Mouse (Mus musculus) limb, embryonic 14.5 days (tissue): ENCODE measurements around the gene Senp7. TPM values are rescaled to one million over a fixed set of nuclear protein-coding genes. Genes with fewer than 3 reads are reported as not detected.

ENCODE experiments used
- ATAC-seq: fragments of 200-750 bp; cut with Nextera tagmentation; 2 replicates; pipeline ENCODE4 v1.8.0; 2017; ENCODE audit warnings: low read depth, moderate number of reproducible peaks, moderate TSS enrichment; ENCODE audit not compliant: low FRiP score
- DNase-seq: peaks from one replicate; pipeline ENCODE4 v3.0.0-alpha.2; 2015; ENCODE audit warnings: low spot score
- H3K27ac ChIP-seq: fragments of 300-500 bp; sonication (generic); replicated peaks from 2 replicates; pipeline ENCODE4 v1.5.1; 2014; ENCODE audit warnings: low read depth, mild to moderate bottlenecking, low read length, moderate library complexity, mixed read lengths
- H3K27me3 ChIP-seq: fragments of 300-500 bp; sonication (generic); 2 replicates; pipeline ENCODE4 v1.6.1; 2014; ENCODE audit warnings: low read length, mixed read lengths; ENCODE audit not compliant: control insufficient read depth, insufficient read depth
- H3K36me3 ChIP-seq: fragments of 300-500 bp; sonication (generic); 2 replicates; pipeline ENCODE4 v1.6.1; 2014; ENCODE audit warnings: mild to moderate bottlenecking, low read length, moderate library complexity, mixed read lengths; ENCODE audit not compliant: control insufficient read depth, insufficient read depth
- H3K4me1 ChIP-seq: fragments of 300-500 bp; sonication (generic); 2 replicates; pipeline ENCODE4 v1.6.1; 2014; ENCODE audit warnings: antibody characterized with exemption, low read length, mixed read lengths; ENCODE audit not compliant: control insufficient read depth, insufficient read depth
- H3K4me2 ChIP-seq: fragments of 300-500 bp; sonication (generic); replicated peaks from 2 replicates; pipeline ENCODE4 v1.6.1; 2014; ENCODE audit warnings: low read depth, mild to moderate bottlenecking, low read length, moderate library complexity; ENCODE audit not compliant: severe bottlenecking
- H3K4me3 ChIP-seq: fragments of 300-500 bp; sonication (generic); replicated peaks from 2 replicates; pipeline ENCODE4 v1.5.1; 2014; ENCODE audit warnings: low read length
- H3K9ac ChIP-seq: fragments of 300-500 bp; sonication (generic); 2 replicates; pipeline ENCODE4 v1.6.1; 2014; ENCODE audit warnings: mild to moderate bottlenecking, low read depth, low read length, moderate library complexity; ENCODE audit not compliant: severe bottlenecking
- H3K9me3 ChIP-seq: fragments of 300-500 bp; sonication (generic); 2 replicates; pipeline ENCODE4 v1.6.1; 2016; ENCODE audit warnings: low read length; ENCODE audit not compliant: control insufficient read depth
- POLR2A ChIP-seq: fragments of 200-500 bp; IDR thresholded peaks from 2 replicates; pipeline ENCODE4 v1.8.0; 2012; ENCODE audit warnings: inconsistent platforms, mild to moderate bottlenecking, moderate library complexity, borderline replicate concordance; ENCODE audit not compliant: insufficient read depth, insufficient read length; ENCODE audit errors: extremely low read depth
- WGBS: fragments of 180-500 bp; shearing (Covaris S2); extraction: QIAGEN DNeasy Blood & Tissue Kit; methylation state at CpG from one replicate; pipeline ENCODE4 v1.1.7; 2014; 5-methylcytosine and 5-hydroxymethylcytosine counted together
- polyA plus RNA-seq, 2 experiments: library from polyadenylated mRNA; depleted of rRNA in 1 of 2; stranded (reverse) in 1 of 2; unstranded in 1 of 2; fragments of >200 nt; fragmentation: Nextera tagmentation in 1 of 2; extraction: Ambion mirVana in 1 of 2; gene quantifications; 2 replicates each; pipeline versions ENCODE4 v1.2.1 to v1.2.3; 2012 to 2014

The Senp7 gene
- polyA plus RNA-seq, 2 experiments: 25.3 to 34.5 TPM

- 59% methylated on average over 6 of the region's 6 CpGs for WGBS
- Histone ChIP-seq H3K27ac (no peak overlapping the region), H3K9me3 (no peaks in the 10 kb centered on the region), H3K27me3 (no peaks in the 10 kb centered on the region), H3K4me2 (peak overlapping the region; percentile 58), H3K36me3 (peaks cover 35% of the 10 kb centered on the region), H3K4me3 (peak overlapping the region; percentile 92), H3K4me1 (peaks cover 12% of the 10 kb centered on the region), H3K9ac (peak overlapping the region; percentile 83)
- ATAC-seq (no peak), DNase-seq (no peak)
- no peak for TF ChIP-seq POLR2A
Measured at GRCm38 (mm10) chr16:56036501-56036900, 11.6 kb upstream of the Senp7 start.

- Histone ChIP-seq H3K4me1 (peaks cover 12% of the 10 kb centered on the region), H3K27ac (peak within 1 kb of the TSS; percentile 88), H3K36me3 (peaks cover 28% of the 10 kb centered on the region), H3K9me3 (no peaks in the 10 kb centered on the region), H3K9ac (peak within 1 kb of the TSS; percentile 83), H3K27me3 (no peaks in the 10 kb centered on the region), H3K4me2 (peak within 1 kb of the TSS; percentile 58), H3K4me3 (peak within 1 kb of the TSS; percentile 92)
- 1% methylated on average over 51 of the region's 63 CpGs for WGBS
- DNase-seq (peak; percentile 91), ATAC-seq (peak; percentile 100)
- TF ChIP-seq POLR2A: peak; percentile 86; the same call in 1 of the 2 replicates
Measured at GRCm38 (mm10) chr16:56037138-56038010, 10.8 kb upstream of the Senp7 start, which contains the start of gene Trmt10c. TSS of gene Trmt10c (minus strand) at chr16:56037819.

DNA sequence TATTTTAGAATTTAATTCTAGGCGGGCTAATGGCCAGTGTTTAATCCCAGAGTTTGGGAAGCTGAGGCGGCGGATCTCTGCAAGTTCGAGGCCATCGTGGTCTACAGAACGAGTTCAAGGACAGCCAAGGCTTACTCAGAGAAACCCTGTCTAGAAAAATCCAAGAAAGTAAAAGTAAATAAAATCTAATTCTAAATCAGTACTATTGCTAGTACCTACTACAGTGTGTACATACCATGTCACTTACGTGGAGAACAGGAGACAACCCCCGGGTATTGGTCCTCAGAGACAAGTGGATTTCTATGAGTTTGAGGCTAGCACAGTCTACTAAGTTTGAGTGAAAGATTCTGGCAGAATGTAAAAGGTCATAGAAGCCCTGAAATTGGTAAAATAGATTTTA is 10.0 kb upstream of the Senp7 start:
- Histone ChIP-seq H3K27ac (peak overlapping the region; percentile 88), H3K4me1 (peaks cover 12% of the 10 kb centered on the region), H3K9me3 (no peaks in the 10 kb centered on the region), H3K27me3 (no peaks in the 10 kb centered on the region), H3K36me3 (peaks cover 21% of the 10 kb centered on the region), H3K4me3 (peak overlapping the region; percentile 92), H3K9ac (peak overlapping the region; percentile 83), H3K4me2 (peak overlapping the region; percentile 58)
- DNase-seq (no peak), ATAC-seq (no peak)
- 29% methylated on average over 8 of the region's 8 CpGs for WGBS
- TF ChIP-seq POLR2A: no peak

DNA sequence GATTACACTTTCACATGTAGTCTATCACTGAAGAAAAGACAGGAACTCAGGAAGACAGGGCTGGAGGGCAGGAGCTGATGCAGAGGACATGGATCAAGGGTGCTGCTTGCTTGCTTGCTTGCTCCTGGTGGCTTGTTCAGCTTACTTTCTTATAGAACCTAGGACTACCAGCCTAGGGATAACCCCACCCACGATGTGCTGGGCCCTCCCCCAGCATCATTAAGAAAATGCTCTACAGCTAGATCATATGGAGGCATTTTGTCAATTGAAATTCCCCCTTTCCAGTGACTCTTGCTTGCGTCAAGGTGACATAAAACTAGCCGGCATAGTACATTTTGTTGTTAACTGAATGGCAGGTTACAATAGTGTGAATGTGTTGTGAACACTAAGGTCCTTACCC is 7.8 kb downstream of the Senp7 start:
- Histone ChIP-seq H3K9me3 (no peaks in the 10 kb centered on the region), H3K4me1 (no peaks in the 10 kb centered on the region), H3K27me3 (no peaks in the 10 kb centered on the region), H3K4me3 (no peak overlapping the region), H3K9ac (no peak overlapping the region), H3K4me2 (no peak overlapping the region), H3K27ac (no peak overlapping the region), H3K36me3 (no peaks in the 10 kb centered on the region)
- no peak for TF ChIP-seq POLR2A
- ATAC-seq (no peak), DNase-seq (no peak)
- 78% methylated on average over 3 of the region's 3 CpGs for WGBS

- Histone ChIP-seq H3K36me3 (no peaks in the 10 kb centered on the region), H3K4me1 (no peaks in the 10 kb centered on the region), H3K9ac (no peak overlapping the region), H3K27me3 (no peaks in the 10 kb centered on the region), H3K4me2 (no peak overlapping the region), H3K4me3 (no peak overlapping the region), H3K9me3 (no peaks in the 10 kb centered on the region), H3K27ac (no peak overlapping the region)
- TF ChIP-seq POLR2A: no peak
- WGBS: 72% methylated on average over 7 of the region's 7 CpGs
- DNase-seq (no peak), ATAC-seq (no peak)
Measured at GRCm38 (mm10) chr16:56056944-56057590, 8.9 kb downstream of the Senp7 start.
